Mouse (Mus musculus): Measurements from ENCODE around the gene Traf3ip3. TPM values are rescaled to one million over a fixed set of nuclear protein-coding genes. Genes with fewer than 3 reads are reported as not detected.

The Traf3ip3 gene
- total RNA-seq, 2 experiments from 2014 or later, result 1.0 to 2.0 TPM

DNA sequence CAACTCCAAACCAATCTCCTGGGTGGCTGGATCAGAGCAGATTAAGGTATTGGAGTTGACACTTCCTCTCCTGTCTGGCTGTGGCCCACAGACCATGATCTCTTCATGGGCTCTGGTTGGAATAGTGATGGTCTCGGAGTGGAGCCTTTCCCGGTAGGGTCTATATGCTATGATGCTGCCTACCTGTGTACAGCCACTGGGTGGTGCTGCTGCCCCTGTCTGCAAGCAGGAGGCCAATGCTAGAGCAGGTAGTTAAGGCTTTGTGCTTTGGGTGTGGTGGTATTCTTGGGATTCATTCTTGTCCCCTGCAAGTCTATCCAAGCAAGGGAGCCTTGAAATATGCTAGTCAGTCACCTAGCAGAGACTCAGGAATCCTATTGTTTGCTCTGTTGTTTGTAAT lies 6.7 kb upstream of the Traf3ip3 start:
- intact Hi-C loops (cut with DNase I), result no loop called here

DNA sequence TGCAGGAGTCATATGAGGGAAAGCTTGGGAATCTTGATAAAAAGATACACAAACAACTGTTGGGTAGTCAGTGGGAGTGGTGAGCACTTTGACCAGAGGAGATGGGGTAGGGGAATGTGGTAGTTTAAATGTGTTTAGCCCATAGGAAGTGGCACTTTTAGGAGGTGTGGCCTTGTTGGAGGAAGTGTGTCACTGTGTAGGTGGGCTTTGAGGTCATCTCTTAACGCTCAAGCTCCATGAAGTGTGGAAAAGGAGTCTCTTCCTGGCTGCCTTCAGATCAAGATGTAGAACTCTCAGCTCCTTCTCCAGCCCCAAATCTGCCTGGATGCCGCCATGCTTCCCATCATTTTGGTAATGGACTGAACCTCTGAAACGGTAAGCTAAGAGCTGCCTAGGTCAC lies 6.0 kb upstream of the Traf3ip3 start, which contains the start of gene Lamb3:
Lamb3 (plus strand) TSS at position 197 of the 400 bp plus-strand sequence.
- no peak for DNase-seq
- intact Hi-C loops (cut with DNase I), result no loop called here

More for the DNA sequence above, 6.7 kb upstream of the Traf3ip3 start:
- DNase-seq, result peak; percentile 31

GRCm38 (mm10) chr1:193205431-193205830 lies 3.9 kb upstream of the Traf3ip3 start:
- DNase-seq, result no peak
- intact Hi-C loops (cut with DNase I), result no loop called here

GRCm38 (mm10) chr1:193203821-193204220 lies 2.3 kb upstream of the Traf3ip3 start:
- intact Hi-C loops (cut with DNase I), result no loop called here
- no peak for DNase-seq

DNA sequence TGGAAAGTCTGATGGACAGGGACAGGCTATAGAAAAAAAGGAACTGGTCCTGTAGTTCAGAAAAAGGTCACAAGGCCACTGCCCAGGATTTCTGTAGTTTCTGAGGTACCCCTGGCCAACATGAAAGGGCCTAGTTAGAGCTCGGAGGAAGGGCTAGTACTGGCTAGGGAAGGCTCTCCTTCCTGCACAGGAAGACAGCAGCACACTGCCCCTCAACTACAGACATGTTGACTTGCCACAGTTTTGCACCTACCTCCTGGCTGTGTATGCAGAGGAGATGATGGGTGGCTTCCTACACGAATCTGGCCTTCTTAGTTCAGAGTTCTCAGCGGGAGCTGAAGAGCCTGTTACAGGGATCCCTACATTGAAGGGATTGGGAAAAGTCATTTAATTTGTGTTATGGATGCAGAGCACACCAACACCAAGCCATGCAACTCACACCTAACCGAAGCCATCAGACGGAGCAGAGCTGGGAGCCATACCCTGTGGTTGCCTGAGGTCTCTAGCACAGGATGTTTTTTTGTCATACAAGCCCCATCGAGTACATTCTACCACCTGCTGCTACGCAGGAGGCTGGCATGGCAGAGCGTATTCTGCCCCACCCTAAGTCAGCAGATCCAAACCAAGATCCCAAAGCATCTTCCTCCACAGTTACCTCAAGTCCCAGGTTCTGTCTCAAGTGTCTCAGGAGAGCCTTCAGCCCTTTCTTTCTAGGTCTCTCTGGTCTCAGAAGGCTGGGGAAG lies 692 bp downstream of the Traf3ip3 start:
- no peak for DNase-seq
- intact Hi-C loops (cut with DNase I), result no loop called here

DNA sequence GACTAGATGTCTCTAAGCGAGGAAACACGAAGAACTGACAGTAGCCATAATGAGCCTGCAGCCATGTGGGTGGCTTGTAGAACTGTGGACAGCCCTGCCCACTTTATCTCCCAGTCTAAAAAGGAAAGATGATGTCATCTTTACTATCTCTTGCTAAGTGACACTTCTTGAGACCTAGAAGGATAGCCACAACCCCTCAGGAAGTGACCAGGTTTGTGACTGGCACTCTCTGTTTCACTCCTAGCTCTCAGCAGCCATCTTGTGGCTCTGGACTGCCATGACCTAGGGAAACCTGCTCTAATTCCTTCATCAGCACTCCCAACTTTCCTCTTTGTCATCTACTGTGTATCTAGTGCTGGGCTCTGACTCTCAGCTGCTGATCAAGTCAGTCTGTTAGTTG lies 3.2 kb downstream of the Traf3ip3 start:
- intact Hi-C loops (cut with DNase I), result no loop called here

DNA sequence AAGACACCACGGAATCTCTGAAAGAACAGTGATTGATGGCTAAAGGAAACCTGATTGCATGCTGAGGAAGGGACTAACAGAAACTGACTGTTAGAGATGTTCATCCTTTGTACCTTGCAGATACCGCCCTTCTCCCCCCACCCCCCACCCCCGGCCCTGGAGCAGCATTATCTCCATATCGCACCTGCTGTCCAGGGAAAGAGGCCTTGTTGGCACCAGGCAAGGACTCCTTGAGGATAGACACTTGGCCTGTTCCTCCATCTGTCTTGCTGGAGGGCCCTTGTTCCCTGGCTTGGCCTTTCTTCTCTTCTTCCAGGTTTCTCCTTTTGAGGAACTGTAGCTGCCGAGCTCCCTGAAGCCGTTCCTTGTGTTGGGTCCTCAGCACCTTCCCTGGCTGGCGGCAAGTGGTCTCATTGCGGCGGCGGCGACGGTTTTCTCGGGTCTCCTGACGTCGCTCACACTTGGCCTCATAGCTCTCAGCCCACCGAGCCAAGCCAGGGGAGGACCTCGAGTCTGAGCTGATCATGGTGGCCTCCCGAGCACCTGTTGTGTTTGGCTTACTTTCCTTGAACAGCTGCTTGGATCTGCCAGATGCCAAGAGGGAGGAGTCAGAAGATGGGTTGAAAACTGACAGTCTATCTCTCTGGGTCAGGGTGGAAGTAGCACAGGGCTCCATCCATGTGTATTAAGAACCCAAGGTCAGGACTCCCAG lies 3.9 kb downstream of the Traf3ip3 start:
- DNase-seq, result peak; percentile 57
- intact Hi-C loops (cut with DNase I), result no loop called here

More for the DNA sequence above, 3.2 kb downstream of the Traf3ip3 start:
- no peak for DNase-seq

DNA sequence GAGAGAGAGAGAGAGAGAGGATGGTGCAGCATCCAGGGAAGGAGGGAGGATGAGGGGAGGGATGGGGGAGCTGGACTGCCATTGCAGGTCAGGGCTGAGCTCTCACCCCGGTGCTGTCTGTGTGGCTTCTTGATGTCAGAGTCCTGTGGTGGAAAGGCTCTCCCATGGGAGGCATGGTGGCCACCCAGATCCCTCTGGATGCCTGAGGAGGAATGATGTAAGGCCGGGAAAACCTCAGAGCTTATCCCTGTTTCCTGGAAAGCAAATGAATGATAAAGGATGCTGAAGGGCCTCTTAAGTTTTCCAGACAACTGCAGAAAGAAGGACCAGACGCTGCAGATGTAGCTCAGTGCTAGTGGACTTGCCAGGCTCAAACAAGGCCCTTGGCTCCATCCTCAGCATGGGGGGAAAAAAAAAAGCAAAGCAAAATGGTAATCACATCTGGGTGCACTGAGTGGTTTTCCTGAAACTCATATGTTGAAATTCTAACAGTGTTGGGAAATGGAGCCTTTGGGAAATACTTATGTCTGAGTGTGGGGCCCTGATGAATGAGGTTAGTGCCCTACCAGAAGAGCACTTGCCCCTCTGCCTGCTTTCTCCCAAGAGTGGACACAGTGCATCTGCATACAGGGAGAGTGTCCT lies 6.2 kb downstream of the Traf3ip3 start:
- intact Hi-C loops (cut with DNase I), result no loop called here
- DNase-seq, result no peak

DNA sequence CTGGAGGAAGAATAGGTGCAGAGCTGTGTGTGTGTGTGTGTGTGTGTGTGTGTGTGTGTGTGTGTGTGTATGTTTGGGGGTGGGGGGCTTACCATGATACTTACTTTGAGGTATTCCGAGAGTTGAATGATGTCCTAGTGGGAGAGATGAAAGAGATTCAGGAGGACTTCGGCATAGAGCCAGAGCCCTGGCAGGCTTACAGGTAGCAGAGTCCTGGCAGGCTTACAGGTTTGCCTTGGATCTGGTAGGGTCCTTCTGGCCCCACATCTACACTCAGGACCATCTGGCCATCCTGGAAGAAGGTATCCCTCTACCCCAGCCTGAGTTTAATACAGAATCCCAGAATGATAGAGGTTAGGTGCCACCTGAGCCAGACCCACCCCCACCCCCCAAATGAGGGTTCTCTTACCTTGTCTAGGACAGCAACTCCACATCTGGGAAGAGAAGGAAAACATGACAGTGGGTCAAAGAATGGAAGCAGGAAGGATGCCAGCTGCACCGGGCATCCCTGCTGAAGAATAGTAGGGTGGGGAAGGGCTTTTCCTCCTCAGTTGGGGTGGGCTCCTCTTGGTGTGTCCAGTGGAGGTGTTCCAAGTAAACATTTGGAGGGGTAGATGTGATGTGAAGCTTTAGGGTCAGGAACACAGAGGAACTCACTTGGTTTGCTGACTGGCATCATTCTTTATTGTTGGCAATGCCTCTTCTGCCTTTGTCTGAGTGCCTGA lies 6.9 kb downstream of the Traf3ip3 start:
- peak; percentile 60 for DNase-seq
- intact Hi-C loops (cut with DNase I), result no loop called here

DNA sequence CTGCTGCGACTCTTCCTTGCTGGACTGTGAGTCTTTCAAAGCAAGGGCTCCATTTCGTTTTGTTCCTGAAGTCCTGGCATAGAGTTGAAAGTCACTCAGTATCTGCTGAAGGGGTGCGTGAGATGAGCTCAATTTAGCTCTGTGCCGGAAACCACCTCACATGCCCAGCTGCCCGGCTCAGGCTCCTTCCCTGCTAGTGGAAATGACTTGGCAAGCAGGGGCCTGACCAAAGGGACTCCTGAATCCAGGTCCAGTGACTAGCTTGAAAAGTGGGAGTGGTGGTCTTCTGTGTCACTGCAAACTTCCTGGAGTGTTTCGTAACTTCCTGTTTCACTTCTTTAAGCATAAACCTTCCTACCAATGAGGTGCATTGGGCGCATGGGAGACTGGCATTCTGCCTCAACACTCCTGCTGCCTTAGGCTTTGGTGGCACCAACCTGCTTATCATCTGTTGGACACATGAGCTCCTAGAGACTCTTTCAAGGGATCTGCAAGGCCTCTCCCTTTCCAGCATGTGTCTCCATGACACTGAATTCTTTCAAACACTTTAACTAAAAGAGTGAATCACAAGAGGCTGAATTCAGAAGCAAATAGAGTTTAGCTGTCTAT lies 9.7 kb downstream of the Traf3ip3 start:
- intact Hi-C loops (cut with DNase I), result no loop called here
- no peak for DNase-seq

- intact Hi-C loops (cut with DNase I), result no loop called here
- DNase-seq, result no peak
Observed at GRCm38 (mm10) chr1:193189771-193190170, 11.7 kb downstream of the Traf3ip3 start.

DNA sequence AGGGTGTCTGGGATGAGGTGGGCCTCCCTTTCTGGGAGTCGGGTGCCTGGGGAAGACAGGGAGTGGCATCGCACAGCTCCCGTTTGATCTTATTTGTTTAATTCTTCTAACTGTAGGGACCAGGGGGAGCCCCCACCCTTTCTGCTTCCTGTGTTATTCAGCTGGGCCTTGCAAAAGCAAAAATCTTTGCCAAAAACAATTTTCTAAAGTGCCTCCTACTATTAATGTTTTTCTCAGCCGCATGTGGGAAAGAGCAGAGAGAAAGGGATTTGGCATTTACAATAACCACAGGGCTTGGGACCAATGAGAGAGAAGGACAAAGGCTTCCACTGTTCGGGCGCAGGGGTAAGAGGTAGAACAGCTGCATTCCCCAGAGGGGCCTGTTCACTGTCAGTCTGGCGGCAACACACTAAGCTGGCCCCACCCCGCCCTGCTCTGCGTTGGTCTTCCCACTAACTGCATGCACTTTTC lies 12.3 kb downstream of the Traf3ip3 start:
- intact Hi-C loops (cut with DNase I), result no loop called here
- DNase-seq, result peak; percentile 21

- intact Hi-C loops (cut with DNase I), result no loop called here
- no peak for DNase-seq
Observed at GRCm38 (mm10) chr1:193188257-193188656, 13.2 kb downstream of the Traf3ip3 start.

DNA sequence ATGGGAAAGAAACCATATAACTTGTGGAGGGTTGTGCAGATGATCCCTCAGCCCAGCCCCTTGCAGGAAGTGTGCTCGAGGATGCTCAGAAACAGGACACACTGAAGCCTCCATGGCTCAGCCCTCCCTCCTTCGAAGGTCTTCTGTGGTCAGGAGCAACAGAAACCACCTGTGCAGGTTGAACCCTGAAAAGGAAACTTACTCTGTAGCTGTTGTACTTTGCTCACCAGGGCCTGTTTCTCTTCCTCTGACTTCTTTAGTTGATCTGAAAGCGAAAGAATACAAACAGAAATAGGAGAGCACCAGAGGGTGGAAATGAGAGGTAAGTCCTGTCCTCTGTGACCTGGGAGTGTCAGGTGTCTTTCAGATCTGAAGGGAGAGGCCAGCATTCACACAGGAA lies 20.4 kb downstream of the Traf3ip3 start:
- intact Hi-C loops (cut with DNase I), result no loop called here
- no peak for DNase-seq

- no peak for DNase-seq
- intact Hi-C loops (cut with DNase I), result no loop called here
Observed at GRCm38 (mm10) chr1:193174143-193174733, 27.3 kb downstream of the Traf3ip3 start.

- intact Hi-C loops (cut with DNase I), result no loop called here
- DNase-seq, result no peak
Observed at GRCm38 (mm10) chr1:193173810-193174129, 27.7 kb downstream of the Traf3ip3 start.

GRCm38 (mm10) chr1:193172991-193173809 lies 28.3 kb downstream of the Traf3ip3 start:
- intact Hi-C loops (cut with DNase I), result no loop called here

DNA sequence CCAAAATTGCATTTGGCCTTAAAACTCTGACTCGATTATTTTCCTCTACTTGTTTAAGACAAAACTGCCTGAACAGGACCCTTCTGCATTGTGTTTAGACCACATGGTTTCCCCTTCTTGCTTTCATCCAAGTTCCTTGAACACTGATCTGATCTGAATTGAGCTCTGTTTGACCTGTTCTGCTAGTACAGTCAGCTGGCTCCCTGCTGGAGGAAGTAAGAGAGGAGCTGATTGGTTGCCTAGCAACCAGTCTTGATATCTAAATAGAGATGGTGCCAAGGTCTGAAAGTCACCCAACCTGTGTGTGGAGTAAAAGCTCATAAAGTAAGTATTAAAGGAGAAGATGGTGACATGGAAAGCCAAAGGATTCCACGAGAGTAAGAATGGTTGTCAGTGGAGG lies 31.6 kb downstream of the Traf3ip3 start:
- DNase-seq, result no peak
- intact Hi-C loops (cut with DNase I), result no loop called here

More at GRCm38 (mm10) chr1:193172991-193173809, 28.3 kb downstream of the Traf3ip3 start:
- DNase-seq, result peak; percentile 95

DNA sequence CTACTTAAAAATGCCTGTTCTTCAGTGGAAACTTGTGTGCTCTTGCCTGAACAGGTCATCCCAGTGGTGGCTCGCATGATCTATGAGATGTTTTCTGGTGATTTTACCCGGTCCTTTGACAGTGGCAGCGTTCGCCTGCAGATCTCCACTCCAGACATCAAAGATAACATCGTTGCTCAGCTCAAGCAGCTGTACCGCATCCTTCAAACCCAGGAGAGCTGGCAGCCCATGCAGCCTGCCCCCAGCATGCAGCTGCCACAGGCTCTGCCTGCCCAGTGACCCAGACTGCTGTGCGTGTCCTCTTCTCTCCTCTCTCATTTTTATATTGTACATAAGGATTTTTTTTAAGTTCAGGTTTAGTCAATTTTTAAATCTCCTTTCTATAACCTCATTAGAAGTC lies 32.3 kb downstream of the Traf3ip3 start:
- intact Hi-C loops (cut with DNase I), result no loop called here
- no peak for DNase-seq

All from left cerebral cortex, postnatal 4 days (tissue).